Mouse (Mus musculus) liver, embryonic 14.5 days (tissue): Measurements from ENCODE around the gene Hoxd3.

Experiments
- CTCF ChIP-seq: IDR thresholded peaks from 2 replicates; pipeline ENCODE4 v1.5.1; 2016; ENCODE audit warnings: antibody characterized with exemption, low read depth, control low read depth
- EP300 ChIP-seq: IDR thresholded peaks from 2 replicates; pipeline ENCODE4 v1.6.1; 2016; ENCODE audit warnings: antibody characterized with exemption, low read depth

GRCm38 (mm10) chr2:74673835-74674425 lies 37.8 kb upstream of the Hoxd3 start:
- TF ChIP-seq CTCF (no peak), EP300 (no peak)
